Mouse (Mus musculus) G1E (cell line): ENCODE results near the gene Kpna1. TPM values are rescaled to one million over a fixed set of nuclear protein-coding genes. Genes with fewer than 3 reads are reported as not detected.
"Not testable (repeated sequence)": the region's sequence is repeated elsewhere in the genome, so short reads cannot be mapped to it uniquely, and the experiment has no call there.

Experiments
- ATAC-seq: 2 replicates; pipeline ENCODE4 v1.8.0; 2016; ENCODE audit warnings: mild to moderate bottlenecking; ENCODE audit not compliant: insufficient number of reproducible peaks, poor library complexity, low FRiP score, severe bottlenecking; ENCODE audit errors: extremely low read depth
- DNase-seq: peaks from one replicate; pipeline ENCODE4 v3.0.0; 2012; ENCODE audit warnings: low spot score
- H3K27me3 ChIP-seq: 2 replicates; pipeline ENCODE4 v1.6.1; 2012; ENCODE audit warnings: mild to moderate bottlenecking, low read length, inconsistent platforms; ENCODE audit not compliant: insufficient read depth
- H3K36me3 ChIP-seq: replicated peaks from 2 replicates; pipeline ENCODE3; 2012; ENCODE audit warnings: mild to moderate bottlenecking, inconsistent platforms
- H3K4me1 ChIP-seq: 2 replicates; pipeline ENCODE4 v1.6.1; 2012; ENCODE audit warnings: low read depth, low read length, inconsistent platforms, mixed read lengths; ENCODE audit not compliant: insufficient read depth
- H3K4me3 ChIP-seq: 2 replicates; pipeline ENCODE4 v1.5.1; 2012; ENCODE audit warnings: low read depth, mild to moderate bottlenecking, inconsistent platforms, low read length, moderate library complexity, mixed read lengths
- H3K9me3 ChIP-seq: replicated peaks from 2 replicates; pipeline ENCODE4 v1.6.1; 2012; ENCODE audit warnings: inconsistent platforms
- CTCF ChIP-seq: IDR thresholded peaks from 2 replicates; pipeline ENCODE4 v1.5.1; 2012; ENCODE audit warnings: low read depth, low read length, inconsistent platforms, mixed read lengths
- GATA1 ChIP-seq: IDR thresholded peaks from 2 replicates; pipeline ENCODE4 v1.6.1; 2012; ENCODE audit warnings: borderline replicate concordance, low read length, inconsistent platforms, mixed read lengths
- GATA2 ChIP-seq: IDR thresholded peaks from 2 replicates; pipeline ENCODE4 v1.6.1; 2012; ENCODE audit warnings: low read depth, low read length, inconsistent platforms, borderline replicate concordance
- POLR2AphosphoS5 ChIP-seq: IDR thresholded peaks from 2 replicates; pipeline ENCODE4 v1.6.1; 2012; ENCODE audit warnings: low read depth, low read length, inconsistent platforms; ENCODE audit not compliant: insufficient replicate concordance
- TAL1 ChIP-seq: conservative IDR thresholded peaks from 2 replicates; pipeline ENCODE4 v1.6.1; 2012; ENCODE audit warnings: low read depth, low read length, inconsistent platforms, mixed read lengths
- polyA plus RNA-seq: library from polyadenylated mRNA; stranded (reverse); fragments of >175 nt; gene quantifications from 2 replicates; pipeline ENCODE4 v1.2.3, GENCODE M21; 2012
- total RNA-seq, 2 experiments: library from RNA; stranded (forward) in 1 of 2; stranded (reverse) in 1 of 2; fragments of 200-1000 nt in 1 of 2; fragments of >200 nt in 1 of 2; fragmentation: Nextera tagmentation in 1 of 2; gene quantifications; 2 replicates each; pipeline ENCODE4 v1.2.3; 2014 to 2017

Kpna1 gene
- total and polyA plus RNA-seq, 3 experiments: 53.7 to 70.1 (median 54.1) TPM

DNA sequence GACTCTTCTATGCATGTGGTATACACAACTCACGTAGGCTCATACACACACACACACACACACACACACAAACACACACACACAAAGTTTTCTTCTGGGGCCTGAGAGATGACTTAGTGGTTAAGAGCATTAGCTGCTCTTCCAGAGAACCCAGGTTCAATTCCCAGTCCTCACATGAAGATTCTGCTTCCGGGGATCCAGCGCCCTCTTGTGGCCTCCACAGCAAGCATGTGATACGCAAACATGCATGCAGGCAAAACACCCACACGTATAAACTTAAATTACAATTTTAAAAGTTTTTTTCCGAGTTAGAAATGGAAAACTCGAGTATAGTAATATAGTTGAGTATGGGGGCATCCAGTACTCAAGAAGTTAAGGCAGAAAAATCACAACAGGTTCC lies 37.2 kb upstream of the Kpna1 start:
- H3K4me1 ChIP-seq: peaks cover 30% of the 10 kb centered on the region
- TF ChIP-seq POLR2AphosphoS5 (no peak), CTCF (no peak), TAL1 (no peak), GATA1 (no peak), GATA2 (no peak)
- DNase-seq: no peak
- no peak for ATAC-seq
- no peak overlapping the region for H3K4me3 ChIP-seq
- H3K9me3 ChIP-seq: no peaks in the 10 kb centered on the region
- no peaks in the 10 kb centered on the region for H3K27me3 ChIP-seq
- peaks cover 45% of the 10 kb centered on the region for H3K36me3 ChIP-seq

GRCm38 (mm10) chr16:35949264-35949663 lies 29.3 kb upstream of the Kpna1 start:
- Histone ChIP-seq H3K9me3 (no peaks in the 10 kb centered on the region), H3K4me3 (no peak overlapping the region), H3K27me3 (no peaks in the 10 kb centered on the region), H3K36me3 (peaks cover 57% of the 10 kb centered on the region), H3K4me1 (peaks cover 8% of the 10 kb centered on the region; the same call in 1 of the 2 replicates)
- DNase-seq (no peak), ATAC-seq (no peak)
- TF ChIP-seq CTCF (no peak), TAL1 (no peak), POLR2AphosphoS5 (no peak), GATA1 (no peak), GATA2 (no peak)

DNA sequence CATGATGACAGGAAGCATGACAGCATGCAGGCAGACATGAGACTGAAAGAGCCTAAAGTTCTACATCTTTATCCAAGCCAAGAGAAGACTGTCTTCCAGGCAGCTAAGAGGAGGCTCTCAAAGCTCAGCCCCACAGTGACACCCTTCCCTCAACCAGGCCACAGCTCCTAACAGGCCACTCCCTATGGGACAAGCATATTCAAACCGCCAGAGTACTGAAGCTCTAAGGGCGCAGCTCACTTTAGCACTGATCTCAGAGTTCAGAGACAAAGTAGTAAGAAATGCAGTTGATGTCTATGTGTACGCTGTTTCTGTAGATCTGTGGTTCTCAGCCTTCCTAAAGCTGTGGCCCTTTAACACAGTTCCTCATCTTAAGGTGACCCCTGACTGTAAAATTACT lies 27.3 kb upstream of the Kpna1 start:
- H3K27me3 ChIP-seq: no peaks in the 10 kb centered on the region
- H3K4me3 ChIP-seq: no peak overlapping the region
- no peak for ATAC-seq
- H3K9me3 ChIP-seq: no peaks in the 10 kb centered on the region
- peaks cover 15% of the 10 kb centered on the region for H3K4me1 ChIP-seq
- peaks cover 66% of the 10 kb centered on the region for H3K36me3 ChIP-seq
- TF ChIP-seq POLR2AphosphoS5: no peak
- TF ChIP-seq TAL1: no peak
- no peak for DNase-seq

DNA sequence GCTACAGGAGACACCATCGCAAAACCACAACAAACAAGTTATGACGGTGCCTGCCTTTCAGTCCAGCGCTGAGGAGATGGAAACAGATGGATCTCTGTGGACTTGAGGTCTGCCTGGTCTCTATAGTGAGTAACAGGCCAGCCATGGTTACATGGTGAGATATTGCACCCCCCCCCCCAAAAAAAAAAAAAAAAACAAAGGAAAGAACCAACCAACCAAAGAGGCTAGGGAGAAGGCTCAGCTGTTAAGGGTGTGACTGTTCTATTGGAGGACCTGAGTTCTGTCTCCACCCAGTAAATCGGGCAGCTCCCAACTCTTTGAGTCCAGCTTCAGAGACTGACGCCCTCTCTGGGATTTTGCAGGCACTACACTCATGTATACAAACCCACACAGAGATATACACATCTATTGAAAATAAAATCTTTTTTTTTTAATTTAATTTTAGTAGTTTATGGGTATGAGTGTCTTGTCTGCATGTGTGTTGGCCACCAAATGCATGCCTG lies 25.9 kb upstream of the Kpna1 start:
- TF ChIP-seq POLR2AphosphoS5: no peak
- TF ChIP-seq TAL1: no peak
- no peak for TF ChIP-seq GATA1
- no peak for TF ChIP-seq CTCF
- TF ChIP-seq GATA2: no peak
- H3K4me1 ChIP-seq: peaks cover 15% of the 10 kb centered on the region
- H3K4me3 ChIP-seq: no peak overlapping the region
- ATAC-seq (no peak), DNase-seq (no peak)
- H3K27me3 ChIP-seq: no peaks in the 10 kb centered on the region
- H3K9me3 ChIP-seq: no peaks in the 10 kb centered on the region
- H3K36me3 ChIP-seq: peaks cover 67% of the 10 kb centered on the region

DNA sequence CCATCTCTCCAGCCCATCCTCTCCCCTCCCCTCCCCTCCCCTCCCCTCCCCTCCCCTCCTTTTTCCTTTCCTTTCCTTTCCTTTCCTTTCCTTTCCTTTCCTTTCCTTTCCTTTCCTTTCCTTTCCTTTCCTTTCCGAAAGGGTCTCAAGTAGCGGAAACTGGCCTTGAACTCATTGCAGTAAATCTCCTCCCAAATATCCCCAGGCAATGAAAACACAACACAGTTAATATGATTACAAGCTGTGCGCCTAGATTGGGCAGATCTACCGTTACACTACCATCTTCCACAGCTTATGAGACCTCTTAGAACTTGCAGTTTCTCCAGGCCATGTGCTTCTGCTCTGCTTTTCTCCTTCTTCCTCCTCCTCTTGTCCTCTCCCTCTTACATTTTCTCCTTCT lies 12.6 kb upstream of the Kpna1 start:
- not testable (repeated sequence) for H3K27me3 ChIP-seq, ATAC-seq, DNase-seq, H3K4me3 ChIP-seq, H3K9me3 ChIP-seq
- Histone ChIP-seq H3K36me3 (peaks cover 51% of the 10 kb centered on the region), H3K4me1 (peaks cover 12% of the 10 kb centered on the region; the same call in 1 of the 2 replicates)

GRCm38 (mm10) chr16:35966411-35967115 lies 12.0 kb upstream of the Kpna1 start:
- Histone ChIP-seq H3K4me1 (peaks cover 12% of the 10 kb centered on the region; the same call in 1 of the 2 replicates), H3K27me3 (no peaks in the 10 kb centered on the region), H3K36me3 (peaks cover 53% of the 10 kb centered on the region), H3K4me3 (no peak overlapping the region), H3K9me3 (no peaks in the 10 kb centered on the region)
- TF ChIP-seq POLR2AphosphoS5 (no peak), GATA2 (no peak), TAL1 (no peak), GATA1 (no peak), CTCF (no peak)
- ATAC-seq (no peak), DNase-seq (no peak)

GRCm38 (mm10) chr16:35967319-35967718 lies 11.2 kb upstream of the Kpna1 start:
- DNase-seq: no peak
- ATAC-seq: no peak
- Histone ChIP-seq H3K4me1 (peaks cover 12% of the 10 kb centered on the region; the same call in 1 of the 2 replicates), H3K4me3 (no peak overlapping the region), H3K27me3 (no peaks in the 10 kb centered on the region), H3K9me3 (no peaks in the 10 kb centered on the region), H3K36me3 (peaks cover 59% of the 10 kb centered on the region)
- no peak for TF ChIP-seq POLR2AphosphoS5
- TF ChIP-seq TAL1: no peak
- no peak for TF ChIP-seq GATA1
- TF ChIP-seq GATA2: no peak
- TF ChIP-seq CTCF: no peak
